Mouse (Mus musculus) megakaryocyte, embryonic 14.5 days (primary cell): Measurements from ENCODE around the gene Acin1. TPM values are rescaled to one million over a fixed set of nuclear protein-coding genes. Genes with fewer than 3 reads are reported as not detected.
A peak's percentile ranks its signal among the peaks of the same experiment; 100 is the strongest.

ENCODE experiments used
- H3K27me3 ChIP-seq: replicated peaks from 2 replicates; pipeline ENCODE3; 2012; ENCODE audit warnings: inconsistent platforms
- H3K36me3 ChIP-seq: replicated peaks from 2 replicates; pipeline ENCODE3; 2012; ENCODE audit warnings: low read length, inconsistent platforms, mixed read lengths
- H3K4me1 ChIP-seq: 2 replicates; pipeline ENCODE4 v1.6.1; 2012; ENCODE audit warnings: inconsistent platforms
- H3K4me3 ChIP-seq: replicated peaks from 2 replicates; pipeline ENCODE3; 2012; ENCODE audit warnings: moderate library complexity, mild to moderate bottlenecking, inconsistent platforms
- H3K9me3 ChIP-seq: 2 replicates; pipeline ENCODE4 v1.6.1; 2012; ENCODE audit warnings: inconsistent platforms
- FLI1 ChIP-seq: IDR thresholded peaks from 2 replicates; pipeline ENCODE4 v1.6.1; 2012; ENCODE audit warnings: low read length, inconsistent platforms, mixed read lengths
- GATA1 ChIP-seq: IDR thresholded peaks from 3 replicates; pipeline ENCODE4 v1.6.1; 2012; ENCODE audit warnings: mixed read lengths, low read length, inconsistent platforms, borderline replicate concordance
- polyA plus RNA-seq: library from polyadenylated mRNA; stranded (reverse); fragments of >175 nt; gene quantifications from 2 replicates; pipeline ENCODE4 v1.2.3, GENCODE M21; 2012; ENCODE audit warnings: low replicate concordance; ENCODE audit not compliant: insufficient read depth

The Acin1 gene
- polyA plus RNA-seq, 1 experiment = 218 TPM

- no peak overlapping the region for H3K4me3 ChIP-seq
- TF ChIP-seq FLI1 (no peak), GATA1 (no peak)
- no peaks in the 10 kb centered on the region for H3K27me3 ChIP-seq
- H3K9me3 ChIP-seq = no peaks in the 10 kb centered on the region
- peaks cover 54% of the 10 kb centered on the region for H3K4me1 ChIP-seq
- H3K36me3 ChIP-seq = peaks cover 76% of the 10 kb centered on the region
Observed at GRCm38 (mm10) chr14:54650621-54651454, 35.9 kb downstream of the Acin1 start.

- no peak for TF ChIP-seq GATA1
- no peak for TF ChIP-seq FLI1
- Histone ChIP-seq H3K9me3 (no peaks in the 10 kb centered on the region), H3K4me3 (no peak overlapping the region), H3K36me3 (peaks cover 95% of the 10 kb centered on the region), H3K27me3 (no peaks in the 10 kb centered on the region), H3K4me1 (peaks cover 46% of the 10 kb centered on the region)
Observed at GRCm38 (mm10) chr14:54647900-54648299, 38.8 kb downstream of the Acin1 start.

DNA sequence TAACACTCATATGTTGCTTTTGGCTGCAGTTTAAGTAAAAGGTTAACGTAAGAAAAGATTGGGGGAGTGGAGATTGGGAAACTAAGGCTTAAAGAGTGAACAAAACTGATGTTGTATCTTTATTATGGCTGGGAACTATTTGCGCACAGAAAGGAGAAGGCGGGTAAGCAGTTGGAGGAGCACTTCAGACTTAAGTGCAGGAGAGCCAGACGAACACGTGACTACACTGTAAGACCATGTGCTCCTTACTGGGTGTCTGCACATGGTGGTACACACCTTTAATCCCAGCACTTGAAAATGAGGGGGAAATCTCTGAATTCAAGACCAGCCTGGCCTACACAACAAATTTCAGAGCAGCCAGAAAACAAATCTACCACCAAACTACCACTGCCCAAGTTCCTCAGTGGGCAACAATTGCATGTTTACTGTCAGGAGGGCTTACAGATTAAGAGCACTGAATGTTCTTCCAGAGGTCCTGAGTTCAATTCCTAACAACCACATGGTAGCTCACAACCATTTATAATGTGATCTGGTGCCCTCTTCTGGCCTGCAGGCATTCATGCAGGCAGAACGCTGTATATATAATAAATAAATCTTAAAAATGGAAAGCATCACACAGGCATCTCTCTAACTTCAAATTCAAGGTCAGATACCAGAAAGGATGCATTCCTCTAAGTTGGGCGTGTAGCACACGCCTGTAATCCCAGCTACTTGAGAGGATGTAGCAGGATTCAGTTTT is 39.7 kb downstream of the Acin1 start:
- H3K4me3 ChIP-seq = no peak overlapping the region
- H3K36me3 ChIP-seq = peaks cover 98% of the 10 kb centered on the region
- no peaks in the 10 kb centered on the region for H3K9me3 ChIP-seq
- no peak for TF ChIP-seq GATA1
- TF ChIP-seq FLI1 = no peak
- peaks cover 46% of the 10 kb centered on the region for H3K4me1 ChIP-seq
- H3K27me3 ChIP-seq = no peaks in the 10 kb centered on the region

DNA sequence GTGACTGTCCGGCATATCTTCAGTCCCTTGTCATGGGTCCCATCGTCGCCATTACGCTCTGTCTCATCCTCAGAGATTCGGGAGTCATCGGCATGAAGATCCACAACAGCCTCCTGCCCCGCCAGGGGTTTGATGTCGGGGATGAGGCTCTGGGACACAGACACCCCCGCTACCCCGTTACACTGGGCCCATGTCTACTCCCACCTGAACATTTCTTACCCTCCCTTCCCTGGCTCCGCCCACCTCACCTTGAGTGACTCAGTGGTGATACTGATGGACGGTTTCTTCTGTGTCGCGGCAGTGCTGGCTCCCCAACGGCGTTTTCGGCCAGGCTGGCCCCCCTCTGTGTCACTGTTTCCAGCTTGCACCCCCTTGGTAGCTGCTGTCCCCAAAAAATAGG is 40.3 kb downstream of the Acin1 start:
- Histone ChIP-seq H3K4me3 (no peak overlapping the region), H3K27me3 (no peaks in the 10 kb centered on the region), H3K36me3 (peaks cover 96% of the 10 kb centered on the region), H3K9me3 (no peaks in the 10 kb centered on the region), H3K4me1 (peaks cover 45% of the 10 kb centered on the region)
- TF ChIP-seq GATA1 = no peak
- TF ChIP-seq FLI1 = no peak

DNA sequence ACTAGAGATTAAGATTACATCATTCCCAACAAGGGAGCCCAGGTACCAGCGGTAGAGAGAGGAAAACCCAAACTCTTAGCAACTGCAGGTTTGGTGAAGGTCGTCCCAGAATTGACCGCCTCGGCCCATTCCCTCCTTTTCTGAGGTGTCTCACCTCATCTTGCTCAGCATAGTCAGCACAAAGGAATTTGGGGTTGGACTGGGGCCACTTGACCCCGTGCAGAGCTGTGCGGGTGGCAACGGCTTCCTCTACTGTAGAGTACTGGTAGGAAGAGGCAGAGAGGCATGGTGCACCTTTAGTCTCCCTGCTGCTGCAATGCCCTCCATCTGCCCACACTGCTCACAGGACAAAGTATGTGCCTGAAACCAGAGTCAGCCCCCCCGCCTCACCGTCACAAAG is 42.4 kb downstream of the Acin1 start:
- H3K36me3 ChIP-seq = peaks cover 74% of the 10 kb centered on the region
- no peak overlapping the region for H3K4me3 ChIP-seq
- no peaks in the 10 kb centered on the region for H3K9me3 ChIP-seq
- peaks cover 41% of the 10 kb centered on the region for H3K4me1 ChIP-seq
- H3K27me3 ChIP-seq = peaks cover 20% of the 10 kb centered on the region
- TF ChIP-seq FLI1 (no peak), GATA1 (no peak)

DNA sequence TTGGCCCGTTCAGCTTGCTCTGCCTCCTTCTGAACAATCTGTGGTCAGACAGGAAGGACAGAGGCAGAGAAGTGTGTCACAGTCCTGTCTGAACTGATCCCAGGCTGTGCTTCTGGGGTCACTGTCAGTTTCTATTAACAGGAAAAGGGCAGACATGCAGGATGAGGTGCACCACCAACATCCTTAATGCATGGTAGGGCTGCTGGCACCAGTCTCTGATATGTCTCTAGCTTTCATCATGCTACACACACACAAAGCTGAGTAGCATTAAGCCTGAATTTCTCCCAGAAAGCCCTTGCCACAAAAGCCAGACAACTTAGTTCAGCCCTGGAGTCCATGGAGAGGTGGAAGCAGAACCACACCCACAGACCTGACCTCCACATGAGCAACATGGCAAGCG is 43.7 kb downstream of the Acin1 start:
- peaks cover 31% of the 10 kb centered on the region for H3K27me3 ChIP-seq
- H3K4me3 ChIP-seq = no peak overlapping the region
- peaks cover 31% of the 10 kb centered on the region for H3K4me1 ChIP-seq
- TF ChIP-seq FLI1 = no peak
- TF ChIP-seq GATA1 = no peak
- H3K9me3 ChIP-seq = no peaks in the 10 kb centered on the region
- H3K36me3 ChIP-seq = peaks cover 65% of the 10 kb centered on the region

GRCm38 (mm10) chr14:54642224-54642944 is 44.3 kb downstream of the Acin1 start:
- Histone ChIP-seq H3K36me3 (peaks cover 61% of the 10 kb centered on the region), H3K27me3 (peaks cover 31% of the 10 kb centered on the region), H3K4me1 (peaks cover 29% of the 10 kb centered on the region), H3K9me3 (no peaks in the 10 kb centered on the region), H3K4me3 (no peak overlapping the region)
- TF ChIP-seq GATA1 (no peak), FLI1 (no peak)

GRCm38 (mm10) chr14:54641305-54641969 is 45.3 kb downstream of the Acin1 start, which contains the start of gene Cdh24:
Gene Cdh24 (minus strand): TSS chr14:54641364.
- no peaks in the 10 kb centered on the region for H3K9me3 ChIP-seq
- TF ChIP-seq FLI1 (no peak), GATA1 (no peak)
- peaks cover 59% of the 10 kb centered on the region for H3K36me3 ChIP-seq
- H3K4me1 ChIP-seq = peaks cover 29% of the 10 kb centered on the region
- peak within 1 kb of the TSS; percentile 95 for H3K4me3 ChIP-seq
- peaks cover 31% of the 10 kb centered on the region for H3K27me3 ChIP-seq

GRCm38 (mm10) chr14:54640946-54641304 is 45.8 kb downstream of the Acin1 start, which contains the start of gene Gm17606:
Gene Gm17606 (plus strand): TSS chr14:54640952.
- H3K27me3 ChIP-seq = peaks cover 31% of the 10 kb centered on the region
- no peaks in the 10 kb centered on the region for H3K9me3 ChIP-seq
- peaks cover 29% of the 10 kb centered on the region for H3K4me1 ChIP-seq
- peaks cover 59% of the 10 kb centered on the region for H3K36me3 ChIP-seq
- TF ChIP-seq GATA1 = no peak
- no peak for TF ChIP-seq FLI1
- H3K4me3 ChIP-seq = peak within 1 kb of the TSS; percentile 95
